Mouse (Mus musculus): ENCODE measurements around the gene Pth2r.

Gene Pth2r

DNA sequence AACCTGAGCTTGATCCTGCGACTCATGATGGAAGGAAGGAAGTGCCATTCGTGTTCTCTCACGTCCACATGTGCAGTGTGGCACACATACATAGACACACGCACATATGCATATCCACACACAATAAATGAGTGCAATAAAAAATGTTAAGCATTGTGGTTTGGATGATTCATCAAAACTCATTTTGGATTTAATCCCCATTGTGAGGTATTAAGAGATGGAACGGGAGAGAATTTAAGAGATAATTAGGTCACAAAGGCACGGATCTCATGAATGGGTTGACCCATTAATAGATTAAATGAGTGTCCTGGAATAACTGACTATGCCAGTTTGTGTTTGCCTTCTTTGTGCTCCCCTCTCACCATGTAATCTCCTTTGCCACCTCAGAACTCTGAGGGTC lies at the start of gene Pth2r:
Pth2r (plus strand) TSS at position 301 of the 400 bp plus-strand sequence.
- DNase-seq (ENCODE audit: low read depth) = no peak

DNA sequence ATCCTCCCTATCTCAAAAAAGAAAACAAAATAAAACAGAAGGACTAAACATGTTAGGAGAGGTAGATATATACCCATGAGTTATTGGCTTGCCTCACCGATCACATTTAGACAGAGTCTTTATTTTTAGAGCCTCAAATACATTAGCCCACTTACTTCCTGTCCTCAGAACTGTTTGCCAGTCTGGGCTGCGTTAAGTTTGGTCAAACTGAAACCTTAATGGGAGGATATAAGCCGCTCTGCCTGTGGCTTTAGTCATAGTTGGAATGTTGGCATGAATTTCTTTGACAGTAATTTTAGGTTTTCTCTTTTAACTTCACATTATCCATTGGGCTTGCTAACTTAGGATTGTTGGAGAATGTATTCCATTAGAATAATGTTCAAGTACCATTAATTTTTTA lies 44.1 kb upstream of the Pth2r start:
- peak; percentile 70 for DNase-seq (ENCODE audit: low read depth)

DNA sequence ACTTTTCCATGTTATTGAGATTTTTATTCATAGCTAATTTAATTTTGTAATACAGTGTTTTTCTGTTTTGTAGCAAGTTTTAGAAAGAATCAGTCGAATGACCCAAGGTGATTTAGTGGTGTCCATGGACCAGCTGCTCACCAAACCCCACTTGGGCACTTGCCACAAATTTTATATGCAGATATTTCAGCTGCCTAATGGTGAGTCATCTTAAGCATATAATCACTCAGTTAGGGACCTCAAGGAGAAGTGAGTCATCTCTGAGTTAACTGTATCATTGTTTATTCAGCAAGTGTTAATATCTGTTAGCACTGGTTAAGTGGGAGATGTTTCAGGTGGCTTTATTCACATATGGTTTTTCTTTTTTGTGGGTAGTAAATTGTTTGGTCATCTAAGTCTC lies 36.2 kb upstream of the Pth2r start:
- peak; percentile 95 for DNase-seq (ENCODE audit: low read depth)

DNA sequence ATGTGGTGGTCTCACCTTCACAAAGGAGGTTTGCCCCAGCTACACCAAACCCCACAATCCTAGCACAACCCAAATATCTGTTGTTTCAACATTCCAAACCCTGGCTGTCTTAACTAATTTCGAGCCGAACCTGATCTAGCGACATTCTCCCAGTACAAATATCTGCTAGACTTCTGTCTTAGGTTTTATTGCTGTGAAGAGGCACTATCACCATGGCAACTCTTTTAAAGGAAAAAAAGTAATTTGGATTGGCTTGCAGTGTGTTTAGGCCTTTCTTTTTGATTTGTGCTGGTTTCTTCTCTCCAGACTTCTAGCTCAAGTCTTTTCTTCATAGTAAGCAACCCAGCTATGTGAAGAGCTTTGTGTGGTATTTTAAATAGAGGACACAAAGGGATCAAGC lies 1.4 kb upstream of the Pth2r start:
- DNase-seq (ENCODE audit: low read depth) = no peak

DNA sequence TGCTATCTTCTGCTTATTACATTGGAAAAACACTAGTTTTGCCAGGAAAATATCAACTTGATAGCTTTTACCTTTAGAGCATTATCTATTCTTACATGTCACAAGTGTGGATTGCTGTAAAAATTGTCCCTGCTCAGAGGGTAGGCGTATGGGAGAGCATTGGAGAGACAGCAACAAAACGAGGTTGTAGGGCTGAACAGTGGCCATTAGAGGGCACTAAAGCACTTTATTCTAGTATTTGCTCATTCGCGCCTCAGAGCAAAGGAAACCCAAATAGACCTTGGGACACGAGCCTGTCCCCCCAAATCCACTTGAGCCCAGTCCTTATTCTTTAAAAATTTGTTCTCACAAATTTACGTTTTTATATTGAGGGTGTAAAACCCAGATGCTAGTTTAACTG lies 910 bp downstream of the Pth2r start:
- DNase-seq (ENCODE audit: low read depth) = peak; percentile 70

DNA sequence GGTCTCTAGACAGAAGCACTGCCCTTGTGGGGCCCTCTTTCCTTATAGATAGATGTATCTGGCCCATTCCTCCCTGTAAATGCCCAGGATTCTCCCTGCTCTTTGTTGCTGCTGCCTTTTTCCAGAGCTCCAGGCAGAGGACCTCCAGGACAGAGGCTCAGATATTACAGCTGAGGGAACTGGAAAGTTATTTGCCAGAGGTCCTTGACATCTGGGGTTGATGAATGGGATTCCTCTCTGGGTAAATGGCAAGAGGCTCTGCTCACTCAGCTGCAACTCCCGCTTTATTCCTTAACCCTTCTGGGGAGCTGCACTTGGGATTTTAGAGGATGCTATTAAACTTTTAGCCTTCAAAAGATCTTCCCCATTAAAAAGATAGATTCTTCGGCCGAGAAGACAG lies 26.6 kb downstream of the Pth2r start:
- DNase-seq (ENCODE audit: low read depth) = no peak

DNA sequence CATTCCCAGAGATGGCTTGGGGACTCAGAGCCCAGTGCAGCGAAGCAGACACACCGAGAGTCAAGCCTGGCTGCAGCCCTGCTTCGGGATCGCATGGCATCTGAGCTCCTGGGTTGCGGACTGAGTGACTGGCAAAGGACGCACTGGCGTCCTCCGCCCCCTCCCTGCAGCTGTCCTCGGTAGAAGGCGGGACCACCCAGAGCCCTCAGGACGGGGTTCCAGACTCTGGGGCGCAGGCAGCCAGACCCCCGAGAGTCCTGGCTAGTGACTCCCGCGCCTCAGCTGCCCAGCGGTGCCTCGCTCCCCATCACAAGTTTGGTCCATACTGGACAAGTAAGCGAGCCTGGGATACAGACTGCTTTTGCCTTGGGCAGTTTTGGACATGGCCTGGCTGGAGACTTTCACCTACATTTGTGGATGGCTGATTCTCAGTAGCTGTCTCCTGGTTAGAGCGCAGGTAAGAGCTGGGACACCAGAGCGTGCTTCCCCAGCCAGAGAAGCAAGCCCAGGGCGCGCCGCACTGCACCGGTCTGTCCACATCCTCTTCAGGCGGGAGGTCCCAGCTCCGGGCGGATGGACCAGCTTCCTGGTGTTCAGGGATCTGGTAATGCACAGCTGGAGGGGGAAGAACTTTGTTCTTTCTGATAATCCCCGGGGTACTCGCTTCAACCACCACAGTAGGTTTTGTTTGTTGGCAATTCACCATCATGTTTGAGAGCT lies 29.5 kb downstream of the Pth2r start:
- DNase-seq (ENCODE audit: low read depth) = no peak

DNA sequence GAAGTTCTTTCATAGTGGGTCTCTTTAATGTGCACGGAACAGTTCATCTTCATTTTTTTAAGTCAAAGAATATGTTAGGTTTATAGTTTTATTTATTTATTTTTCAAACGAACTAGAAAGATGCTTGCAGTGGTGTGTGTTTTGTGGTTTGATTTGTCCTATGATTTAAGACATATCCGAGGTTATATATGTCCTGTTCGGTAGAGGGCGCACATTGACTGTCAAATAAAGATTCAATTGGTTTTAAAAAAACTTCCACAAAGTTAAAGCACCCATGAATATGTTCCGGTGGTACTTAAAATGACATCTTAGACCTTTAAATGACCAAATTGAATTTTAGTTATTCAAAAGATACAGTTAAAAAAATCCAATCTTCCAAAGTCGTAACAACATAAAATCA lies 30.3 kb downstream of the Pth2r start:
- peak; percentile 74 for DNase-seq (ENCODE audit: low read depth)

DNA sequence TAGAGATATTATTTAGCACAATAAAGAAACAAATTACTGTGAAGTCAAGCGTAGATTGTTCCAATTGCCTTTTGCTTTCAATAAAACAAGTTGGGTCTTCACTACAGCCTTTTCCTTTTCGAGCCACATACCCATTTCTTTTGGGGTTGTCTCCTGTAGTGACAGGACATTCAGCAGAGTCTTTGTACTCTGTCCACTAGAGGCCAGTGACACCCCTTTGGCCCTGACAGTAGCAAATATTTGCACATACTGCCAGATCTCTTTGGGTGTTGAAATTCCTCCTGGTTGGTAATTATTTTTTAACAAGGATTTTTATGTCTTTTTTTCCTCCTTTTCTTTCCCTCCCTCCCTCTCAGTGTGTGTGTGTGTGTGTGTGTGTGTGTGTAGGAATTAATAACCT lies 31.0 kb downstream of the Pth2r start:
- peak; percentile 26 for DNase-seq (ENCODE audit: low read depth)

DNA sequence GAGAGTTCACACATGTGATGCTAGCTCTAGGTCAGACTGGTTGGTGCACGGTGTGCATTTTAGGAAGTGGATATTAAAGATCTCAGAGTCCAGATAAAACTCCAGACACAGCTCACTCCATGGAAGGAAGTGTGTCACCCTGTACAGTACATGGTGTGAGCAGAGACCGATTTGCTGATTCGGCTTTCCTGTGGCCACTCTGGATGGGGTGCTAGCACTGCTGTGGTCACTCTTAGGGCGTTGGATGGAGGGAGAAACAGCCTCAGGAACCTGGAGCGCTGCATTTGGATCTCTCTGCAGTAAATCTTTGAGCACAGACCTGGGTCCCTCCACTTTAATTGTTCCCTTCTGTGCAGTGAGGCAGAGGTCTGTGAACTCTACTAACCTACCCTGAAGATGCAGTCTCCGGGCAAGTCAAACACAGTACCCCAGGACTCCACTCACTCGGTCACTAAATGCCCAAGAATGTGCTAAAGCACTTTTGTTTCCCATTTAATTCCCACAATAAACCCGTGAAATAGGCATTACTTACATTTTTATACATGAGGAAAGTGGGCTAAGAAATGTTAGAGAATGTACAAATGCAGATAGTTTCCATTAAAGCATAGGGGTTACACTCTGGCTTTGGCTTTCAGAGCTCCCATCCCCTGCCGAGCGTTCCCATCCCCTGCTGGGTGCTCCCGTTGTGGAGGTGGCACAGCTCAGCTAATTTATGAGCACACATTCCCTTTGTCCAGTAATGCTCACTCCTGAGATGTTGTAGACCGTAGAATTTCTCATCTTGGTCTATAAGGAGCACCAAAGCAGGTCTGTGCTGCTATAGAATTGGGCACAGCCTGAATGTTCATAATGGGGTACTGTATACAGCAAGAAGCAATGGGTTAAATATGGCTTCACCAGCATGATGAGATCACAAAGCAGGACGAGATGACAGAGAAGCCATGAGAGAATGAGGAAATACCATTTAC lies 32.5 kb downstream of the Pth2r start:
- peak; percentile 8 for DNase-seq (ENCODE audit: low read depth)

DNA sequence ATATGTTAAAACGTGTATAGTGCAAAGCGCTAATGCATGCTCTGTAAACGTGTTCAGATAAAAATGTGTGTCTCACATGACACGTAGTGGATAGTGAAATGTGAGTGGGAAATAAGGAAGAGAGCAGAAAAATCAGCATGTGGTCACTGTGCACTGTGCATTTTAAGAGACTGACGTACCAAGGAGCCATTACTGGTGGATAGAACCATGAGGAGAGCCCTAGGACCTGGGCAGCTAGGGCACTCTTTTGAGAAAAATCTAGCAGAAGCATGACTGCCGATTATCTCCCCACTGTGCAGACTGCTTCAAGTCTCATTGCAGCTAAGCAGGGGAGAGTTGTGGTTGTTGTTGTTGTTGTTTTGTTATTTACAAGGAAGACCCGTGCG lies 33.2 kb downstream of the Pth2r start:
- no peak for DNase-seq (ENCODE audit: low read depth)

DNA sequence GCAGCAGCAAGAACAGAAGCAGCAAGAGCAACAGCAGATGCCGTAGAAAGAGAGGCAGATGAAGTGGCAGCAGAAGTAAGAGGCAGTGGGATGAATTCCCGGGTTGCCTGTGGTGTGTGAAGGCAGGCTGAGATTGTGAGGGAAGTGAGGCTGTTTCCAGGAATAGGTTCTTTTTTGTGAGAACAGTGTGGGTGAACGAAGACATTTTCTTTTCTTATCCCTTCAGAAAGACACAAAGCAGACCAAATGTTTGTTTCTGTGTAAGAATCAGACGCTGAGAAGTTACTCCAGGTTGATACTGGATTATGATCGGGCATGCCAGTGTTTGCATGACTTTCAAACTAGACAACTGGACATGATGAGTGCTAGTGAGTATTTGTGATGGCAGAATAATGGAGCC lies 52.2 kb downstream of the Pth2r start:
- no peak for DNase-seq (ENCODE audit: low read depth)

DNA sequence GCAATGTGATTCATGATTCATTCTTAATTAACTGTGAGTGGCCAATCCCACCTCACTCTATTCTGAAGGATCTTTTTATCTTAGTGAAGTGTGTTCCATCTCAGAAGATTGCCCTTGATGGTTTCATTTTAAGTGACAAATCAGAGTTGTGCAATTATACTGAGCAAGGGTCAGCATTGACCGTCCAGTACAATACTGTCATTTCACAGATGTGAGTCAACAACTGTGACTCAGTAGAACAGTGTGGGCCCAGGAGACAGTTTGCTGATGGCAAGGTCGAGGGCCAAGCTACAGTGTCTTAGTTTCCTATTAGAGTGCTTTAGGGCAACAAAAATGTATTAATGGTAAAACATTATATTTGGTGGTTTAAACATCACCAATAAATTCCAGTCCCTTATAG lies 55.9 kb downstream of the Pth2r start:
- DNase-seq (ENCODE audit: low read depth) = no peak

DNA sequence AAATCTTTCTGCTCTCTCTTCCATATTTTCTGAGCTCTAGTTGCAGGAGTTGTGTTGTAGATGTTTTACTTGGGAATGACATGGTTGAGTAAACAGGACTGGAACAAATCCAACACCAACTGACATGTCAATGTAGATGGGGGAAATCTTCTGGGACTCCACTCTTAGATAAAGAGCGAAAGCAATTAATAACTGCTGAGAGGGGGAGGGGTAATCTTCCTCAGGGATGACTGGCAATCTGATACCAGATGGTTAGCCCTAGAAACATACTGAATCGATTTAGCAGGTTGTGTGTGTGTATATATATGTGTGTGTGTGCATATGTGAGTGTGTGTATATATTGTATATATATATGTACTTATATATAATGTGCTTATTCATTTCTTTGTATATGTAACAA lies 58.4 kb downstream of the Pth2r start:
- no peak for DNase-seq (ENCODE audit: low read depth)

DNA sequence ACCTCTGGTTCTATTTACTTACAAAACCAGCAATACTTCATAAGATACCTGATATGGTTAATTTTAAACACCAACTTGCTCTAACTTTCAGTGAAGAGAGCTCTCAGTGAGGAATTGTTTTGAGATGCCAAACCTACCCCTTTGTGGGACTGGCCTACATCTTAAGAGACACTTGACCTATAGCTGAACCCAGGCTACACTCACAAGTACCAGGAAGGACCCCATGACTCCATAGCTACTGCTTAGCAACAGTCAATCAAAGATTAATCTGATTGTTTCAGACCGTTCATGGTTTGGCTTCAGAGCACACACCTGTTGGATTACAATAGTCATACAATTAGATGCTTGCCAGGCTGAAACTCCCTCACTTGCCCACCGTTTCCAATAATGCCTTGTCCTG lies 71.1 kb downstream of the Pth2r start:
- DNase-seq (ENCODE audit: low read depth) = no peak

DNA sequence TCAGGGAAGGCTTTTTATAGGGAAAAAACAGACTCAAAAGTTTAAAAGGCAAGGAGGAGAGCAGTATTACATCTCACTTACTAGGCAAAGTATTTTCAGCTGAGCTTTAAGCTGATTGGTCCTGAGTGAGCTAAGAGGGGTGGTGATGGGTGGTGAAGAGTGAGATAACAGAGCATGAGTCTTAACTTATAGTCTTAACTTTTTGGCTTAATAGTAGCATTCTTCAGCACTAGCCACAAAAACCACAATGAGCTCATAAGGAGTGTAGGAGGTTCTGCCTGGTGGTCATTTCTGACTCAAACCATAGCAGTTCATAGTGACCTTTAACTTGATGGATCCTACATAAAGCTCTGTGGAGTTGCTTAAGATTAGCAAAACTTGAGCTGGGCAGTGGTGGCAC lies 72.3 kb downstream of the Pth2r start:
- peak; percentile 60 for DNase-seq (ENCODE audit: low read depth)

DNA sequence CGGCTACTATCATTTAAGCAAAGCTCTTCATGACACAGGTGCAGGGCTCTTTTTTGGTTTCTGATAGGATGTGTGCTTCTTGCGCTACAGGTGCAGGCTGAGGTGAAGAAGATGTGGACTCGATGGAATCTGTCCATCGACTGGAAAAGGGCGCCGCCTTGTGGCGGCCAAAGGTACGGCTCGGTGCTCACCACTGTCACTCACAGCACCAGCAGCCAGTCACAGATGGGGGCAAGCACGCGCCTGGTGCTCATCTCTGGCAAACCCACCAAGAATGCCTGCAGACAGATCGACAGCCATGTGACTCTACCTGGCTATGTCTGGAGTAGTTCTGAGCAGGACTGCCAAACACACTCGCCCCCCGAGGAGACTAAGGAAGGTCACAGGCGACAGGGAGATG lies 106.5 kb downstream of the Pth2r start:
- DNase-seq (ENCODE audit: low read depth) = peak; percentile 29

DNA sequence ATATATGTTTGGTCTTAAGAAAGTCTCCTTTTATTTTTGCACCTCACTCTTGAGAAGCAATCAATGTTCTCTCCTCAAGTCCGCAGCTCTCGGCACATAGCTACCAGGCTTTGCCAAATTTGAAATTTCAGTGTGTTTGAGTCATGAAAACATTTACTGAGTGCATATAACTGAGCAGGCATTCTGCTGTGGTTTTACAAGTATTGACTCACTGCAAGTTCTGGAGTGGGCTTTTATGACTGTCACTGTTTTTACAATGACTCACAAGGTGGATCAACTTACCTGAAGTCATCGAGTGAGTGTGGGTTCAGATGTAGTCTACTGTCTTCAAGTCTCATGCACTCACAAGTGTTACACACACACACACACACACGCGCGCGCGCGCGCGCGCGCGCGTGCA lies 107.8 kb downstream of the Pth2r start:
- peak; percentile 8 for DNase-seq (ENCODE audit: low read depth)

DNA sequence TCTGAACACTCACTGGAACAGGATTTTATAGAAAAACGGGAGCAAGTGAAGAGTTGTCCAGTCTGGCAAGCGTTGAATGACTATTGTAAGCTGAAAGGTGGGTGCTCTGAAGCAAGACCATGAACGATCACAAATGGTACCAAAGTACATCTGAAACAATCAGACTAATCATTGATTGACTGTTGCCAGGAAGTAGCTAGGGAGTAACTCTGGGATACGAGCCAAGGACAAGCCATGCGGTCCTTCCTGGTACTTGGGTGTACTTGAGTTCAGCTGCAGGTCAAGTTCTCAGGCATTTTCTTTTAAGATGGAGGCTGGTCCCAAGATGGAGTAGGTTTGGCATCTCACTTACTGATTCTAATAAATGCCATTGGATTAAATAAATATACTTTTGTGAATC lies 125.6 kb downstream of the Pth2r start:
- DNase-seq (ENCODE audit: low read depth) = no peak

DNA sequence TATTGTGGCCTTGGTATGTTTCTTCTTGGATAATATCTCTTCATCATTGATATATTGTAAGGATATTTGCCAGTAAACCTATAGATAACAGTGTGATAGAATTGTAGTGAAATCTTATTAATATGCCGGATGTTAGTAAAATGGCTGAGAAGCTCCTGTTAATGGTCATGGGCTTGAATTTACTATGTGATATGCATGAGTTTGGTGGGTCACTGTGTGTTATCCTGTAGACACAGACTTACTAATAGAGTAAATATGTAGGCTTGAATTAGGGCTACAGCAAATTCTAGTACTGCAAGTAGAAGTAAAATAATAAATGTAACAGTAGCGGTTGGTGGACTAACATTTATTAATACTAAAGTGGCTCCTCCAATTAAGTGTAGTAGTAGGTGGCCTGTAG lies 139.1 kb downstream of the Pth2r start:
- DNase-seq (ENCODE audit: low read depth) = no peak

DNA sequence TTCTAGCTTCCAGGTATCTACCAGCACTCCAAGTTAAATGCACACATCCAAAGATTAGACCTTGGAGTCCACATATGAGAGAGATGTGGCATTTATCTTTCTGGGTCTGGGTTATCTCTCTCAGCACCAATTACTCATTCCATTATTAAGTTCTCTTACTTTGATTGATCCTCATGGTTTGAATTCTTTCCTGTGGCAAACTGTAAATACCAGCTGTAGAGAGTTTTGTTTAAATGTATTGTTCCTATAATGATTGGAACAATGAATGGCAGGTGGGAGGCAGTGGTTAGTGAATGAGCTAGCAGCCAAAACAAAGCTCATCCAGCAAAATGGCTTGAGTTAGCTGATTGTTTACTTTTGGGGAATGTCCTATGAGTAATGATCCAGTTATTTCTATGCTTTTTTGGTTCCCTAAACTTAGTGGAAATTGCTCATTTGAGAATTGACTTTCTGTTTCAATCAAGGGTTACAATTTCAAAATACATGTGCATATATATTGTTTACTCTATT lies 140.7 kb downstream of the Pth2r start:
- no peak for DNase-seq (ENCODE audit: low read depth)
